Mouse (Mus musculus): ENCODE results near the gene Mrto4.

Gene Mrto4

DNA sequence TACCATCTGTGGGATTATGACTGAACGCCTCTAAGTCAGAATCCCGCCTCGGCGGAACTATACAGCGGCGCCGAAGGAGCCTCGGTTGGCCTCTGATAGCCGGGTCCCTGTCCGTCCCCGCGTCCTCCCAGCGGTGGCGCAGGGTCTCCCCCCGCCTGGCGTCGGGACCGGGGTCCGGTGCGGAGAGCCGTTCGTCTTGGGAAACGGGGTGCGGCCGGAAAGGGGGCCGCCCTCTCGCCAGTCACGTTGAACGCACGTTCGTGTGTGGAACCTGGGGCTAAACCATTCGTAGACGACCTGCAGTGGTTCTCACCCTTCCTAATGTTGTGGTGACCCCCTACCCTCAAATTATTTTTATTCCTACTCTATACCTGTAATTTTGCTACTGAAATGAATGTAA, 14.2 kb downstream of the Mrto4 start:
- DNase-seq: no peak

DNA sequence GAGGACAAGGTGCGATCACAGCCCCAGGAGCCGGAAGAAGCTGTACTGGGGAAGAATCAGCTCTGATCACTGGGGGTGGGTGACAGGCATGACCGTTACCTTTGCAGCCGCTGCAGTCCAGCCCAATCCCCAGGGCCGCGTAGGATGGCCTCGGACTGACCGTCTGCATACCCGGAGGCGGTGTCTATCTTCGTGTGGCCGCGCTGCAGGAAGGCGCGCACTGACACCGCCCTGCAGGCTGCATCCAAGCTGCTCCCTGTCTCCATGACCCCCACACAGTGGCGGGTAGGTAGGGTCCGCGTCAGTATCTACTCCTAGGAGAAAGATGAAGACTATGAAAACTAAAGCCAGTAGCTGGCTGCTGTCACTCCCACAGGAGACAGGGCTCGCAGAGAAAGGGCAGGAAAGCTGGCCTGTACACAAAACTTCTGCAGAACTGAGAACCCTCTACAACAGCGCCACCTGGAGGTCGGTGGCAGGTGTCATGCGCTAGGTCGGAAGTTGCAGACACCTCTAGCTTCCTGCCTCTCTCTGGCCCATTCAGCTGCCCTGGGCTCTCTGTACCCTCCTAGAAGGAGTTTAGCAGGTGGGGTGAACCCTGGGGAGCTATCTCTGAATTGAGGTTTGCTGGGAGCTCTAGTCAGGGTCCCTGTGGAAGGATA, 15.4 kb downstream of the Mrto4 start:
- peak; percentile 81 to 96 for DNase-seq

DNA sequence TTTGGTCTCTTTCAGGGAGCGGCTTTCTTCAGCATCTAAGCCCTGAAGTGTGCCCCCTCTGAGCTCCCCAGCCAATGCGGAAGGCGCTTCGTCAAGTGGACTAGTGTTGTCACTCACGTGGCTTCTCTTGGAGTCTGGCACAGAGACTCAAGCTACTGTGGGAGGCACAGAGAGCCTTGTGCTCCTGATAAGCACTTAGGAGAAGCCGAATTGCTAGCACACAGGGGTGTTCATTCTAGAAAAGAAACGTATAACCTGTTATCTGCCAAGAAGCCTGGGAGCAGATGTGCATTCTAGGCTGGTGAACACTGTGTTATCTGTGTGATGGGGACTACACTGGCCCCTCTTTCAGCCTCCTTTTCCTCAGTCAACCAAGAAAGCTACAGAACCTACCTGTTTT, 16.9 kb downstream of the Mrto4 start:
- DNase-seq: peak in 1 of 2 experiments; percentile 28

DNA sequence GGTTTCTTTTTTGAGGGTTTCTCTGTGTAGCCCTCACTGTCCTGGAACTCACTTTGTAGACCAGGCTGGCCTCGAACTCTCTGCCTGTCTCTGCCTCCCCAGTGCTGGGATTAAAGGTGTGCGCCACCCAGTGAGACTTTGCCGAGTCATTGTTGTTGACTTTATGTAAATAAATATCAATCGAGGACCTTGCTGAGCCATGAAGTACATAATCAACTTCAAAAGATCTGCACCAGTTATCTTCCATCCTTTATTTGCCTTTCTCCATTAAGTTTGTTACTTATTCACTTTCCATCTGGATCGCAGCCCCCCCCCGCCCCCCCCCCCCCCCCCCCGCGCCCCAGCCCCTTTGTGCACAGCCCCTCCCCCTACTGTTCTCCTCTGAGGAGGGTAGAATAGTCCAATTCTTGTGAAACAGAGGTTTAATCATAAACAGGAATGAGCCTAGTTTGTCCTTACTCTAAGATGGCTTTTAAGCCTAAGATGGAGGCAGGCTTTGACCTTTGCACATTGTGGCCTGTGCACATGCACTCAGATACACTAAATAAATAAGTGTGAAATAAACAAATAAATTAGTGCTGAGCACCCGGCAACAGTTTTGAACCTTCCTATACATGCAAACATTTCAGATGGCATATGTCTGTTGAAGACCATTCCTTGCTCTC, 17.6 kb downstream of the Mrto4 start:
- DNase-seq: peak; percentile 45 to 51

DNA sequence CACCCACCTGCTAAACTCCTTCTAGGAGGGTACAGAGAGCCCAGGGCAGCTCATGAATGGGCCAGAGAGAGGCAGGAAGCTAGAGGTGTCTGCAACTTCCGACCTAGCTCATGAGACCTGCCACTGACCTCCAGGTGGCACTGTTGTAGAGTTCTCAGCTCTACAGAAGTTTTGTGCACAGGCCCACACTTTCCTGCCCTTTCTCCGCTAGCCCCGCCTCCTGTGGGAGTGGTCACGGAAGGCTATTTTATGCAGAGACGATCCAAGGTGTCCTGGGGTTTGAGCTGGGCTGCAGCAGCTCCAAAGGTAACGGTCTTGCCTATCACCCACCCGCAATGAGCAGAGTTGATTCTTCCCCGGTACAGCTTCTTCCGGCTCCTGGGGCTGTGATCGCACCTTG, 21.8 kb downstream of the Mrto4 start:
- DNase-seq: peak; percentile 88 to 94

DNA sequence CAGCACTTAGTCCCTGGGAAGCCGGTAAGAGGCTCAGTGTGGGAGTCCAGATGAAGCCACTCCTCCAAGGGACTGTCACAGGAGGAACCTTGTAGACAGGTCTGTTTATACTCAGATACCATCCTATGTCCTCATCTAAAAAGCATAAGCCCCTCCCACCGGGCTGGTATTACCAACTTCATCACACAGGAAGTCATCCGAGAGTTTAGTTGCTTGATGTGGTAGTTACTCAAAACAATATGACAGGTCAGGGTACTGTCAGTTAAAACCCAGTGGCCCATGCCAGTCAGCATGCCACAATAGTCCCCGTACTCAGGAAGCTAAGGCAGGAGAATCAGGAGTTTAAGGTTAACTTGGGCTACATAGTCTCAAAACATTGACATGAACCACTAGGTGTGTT, 32.6 kb downstream of the Mrto4 start:
- DNase-seq: no peak

DNA sequence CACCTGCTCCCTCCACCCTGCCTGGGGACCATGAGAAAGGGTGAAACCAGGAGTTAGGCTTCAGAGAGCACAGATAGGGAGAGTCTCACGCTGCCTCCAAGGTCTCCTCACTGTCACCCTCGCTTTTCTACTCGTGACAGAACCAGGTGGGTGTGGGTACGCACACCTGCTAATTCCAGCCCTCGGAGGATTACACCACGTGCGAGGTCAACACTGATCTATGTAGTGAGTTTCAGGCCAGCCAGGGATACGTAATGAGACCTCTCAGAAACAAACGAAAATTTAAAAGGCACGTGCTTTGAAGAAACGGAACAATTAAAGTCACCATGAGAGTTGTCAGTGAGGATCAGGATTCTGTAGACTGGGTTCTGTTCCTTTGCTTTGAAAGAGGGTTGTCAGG, 33.9 kb downstream of the Mrto4 start:
- no peak for DNase-seq

DNA sequence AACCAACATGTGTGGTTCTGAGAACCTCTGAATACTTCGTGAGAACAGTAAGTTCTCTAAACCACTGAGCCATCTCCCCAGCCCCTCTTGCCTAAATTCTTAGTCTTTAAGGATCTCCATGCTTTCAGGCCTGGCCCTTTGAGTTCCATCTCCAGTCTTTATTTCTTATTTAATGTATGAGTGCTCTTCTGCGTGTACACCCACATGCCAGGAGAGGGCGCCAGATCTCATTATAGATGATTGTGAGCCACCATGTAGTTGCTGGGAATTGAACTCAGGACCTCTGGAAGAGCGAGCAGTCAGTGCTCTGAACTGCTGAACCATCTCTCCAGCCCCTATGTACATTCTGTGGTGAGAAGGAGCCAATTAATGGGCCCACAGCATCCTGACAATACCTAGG, 39.7 kb downstream of the Mrto4 start:
- peak; percentile 39 to 76 for DNase-seq

DNA sequence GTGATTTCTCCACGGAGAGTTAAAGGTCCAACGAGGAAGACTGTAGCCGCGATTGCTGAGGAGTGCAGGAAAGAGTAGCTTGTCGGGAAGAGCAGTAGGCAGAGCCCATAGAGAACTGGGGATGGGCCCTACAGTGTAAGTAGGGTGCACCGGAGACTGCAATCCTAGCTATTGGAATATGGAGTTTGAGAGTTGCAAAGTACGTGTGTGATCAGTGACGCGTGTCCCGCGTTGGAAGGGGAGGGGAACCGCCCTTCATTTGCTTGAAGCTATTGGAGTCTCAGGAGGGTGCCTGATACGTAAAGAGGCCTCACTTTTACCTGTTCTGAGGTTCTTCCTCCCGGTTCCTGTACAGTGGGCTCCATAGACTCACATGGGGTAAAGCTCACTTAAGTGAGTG, 40.7 kb downstream of the Mrto4 start:
- DNase-seq: peak; percentile 30 to 45

DNA sequence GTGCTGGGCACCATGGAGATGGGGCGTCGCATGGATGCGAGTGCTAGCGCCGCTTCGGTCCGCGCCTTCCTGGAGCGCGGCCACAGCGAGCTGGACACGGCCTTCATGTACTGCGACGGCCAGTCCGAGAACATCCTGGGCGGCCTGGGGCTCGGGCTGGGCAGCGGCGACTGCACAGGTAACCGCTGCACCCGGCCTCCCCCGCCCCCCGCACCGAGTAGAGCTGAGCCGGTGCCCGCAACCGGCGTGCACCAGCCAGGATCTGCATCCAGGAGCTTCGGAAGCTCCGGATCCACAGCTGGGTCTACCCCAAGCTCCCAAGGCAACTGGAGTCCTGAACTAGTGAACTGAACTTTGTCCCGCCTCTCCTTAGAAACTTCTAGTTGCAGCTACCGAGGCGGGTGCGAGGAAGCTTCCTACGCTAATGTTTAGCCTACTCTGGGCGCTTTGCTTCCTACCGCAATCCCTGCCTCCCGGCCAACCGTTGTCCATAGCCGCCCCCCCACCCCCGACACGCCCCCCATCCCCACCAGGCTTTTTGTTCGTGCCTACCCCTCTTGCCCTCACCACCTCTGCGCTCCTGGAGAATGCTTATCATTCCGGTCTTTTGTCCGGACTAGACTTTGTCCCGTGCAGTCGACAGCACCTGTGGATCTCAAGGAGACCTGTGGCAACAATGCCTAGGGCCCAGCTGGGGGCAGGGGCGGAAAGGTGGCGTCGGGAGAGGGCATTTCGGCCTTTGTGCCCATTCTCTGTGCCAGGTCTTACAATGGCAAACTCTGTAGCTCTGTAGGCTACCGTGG, 41.3 kb downstream of the Mrto4 start:
- DNase-seq: peak; percentile 66 to 67

DNA sequence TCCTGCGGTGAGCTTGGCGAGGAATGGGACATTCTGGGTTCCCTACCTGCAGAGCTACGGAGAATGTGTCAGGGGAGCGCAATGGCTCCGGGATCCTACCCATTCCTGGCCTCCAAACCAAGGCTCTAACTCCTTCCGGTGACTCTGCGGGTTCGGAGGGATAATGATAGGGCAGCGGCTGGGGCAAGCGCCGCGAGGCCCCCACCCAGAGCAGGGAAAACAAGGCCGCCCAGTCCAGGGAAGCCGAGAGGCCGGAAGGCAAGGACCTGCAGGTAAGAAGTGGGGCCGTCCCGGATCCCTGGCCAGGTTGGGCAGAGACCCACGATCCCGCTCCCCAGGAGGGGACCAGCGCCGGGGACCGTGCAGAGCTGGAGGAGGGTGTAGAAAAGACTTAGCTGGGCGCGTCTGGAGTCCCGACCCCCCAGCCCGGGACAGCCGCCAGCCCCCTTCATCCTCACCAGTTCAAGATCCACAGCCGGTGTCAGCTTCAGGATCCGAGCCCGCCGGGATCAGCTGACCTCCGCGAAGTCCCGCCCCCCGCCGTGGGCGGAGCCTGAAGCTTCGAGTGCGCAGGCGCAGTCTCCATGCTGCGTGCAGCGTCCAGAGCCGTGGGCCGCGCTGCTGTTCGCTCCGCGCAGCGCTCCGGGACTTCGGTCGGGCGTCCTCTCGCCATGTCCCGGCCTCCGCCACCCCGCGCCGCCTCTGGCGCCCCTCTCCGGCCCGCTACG, 42.0 kb downstream of the Mrto4 start, which contains the start of the genes Pqlc2 and Akr7a5:
TSS of gene Pqlc2 (minus strand) at position 538 of the 728 bp plus-strand sequence.
TSS of gene Akr7a5 (plus strand) at position 574 of the 728 bp plus-strand sequence.
- DNase-seq: peak; percentile 98 to 99

DNA sequence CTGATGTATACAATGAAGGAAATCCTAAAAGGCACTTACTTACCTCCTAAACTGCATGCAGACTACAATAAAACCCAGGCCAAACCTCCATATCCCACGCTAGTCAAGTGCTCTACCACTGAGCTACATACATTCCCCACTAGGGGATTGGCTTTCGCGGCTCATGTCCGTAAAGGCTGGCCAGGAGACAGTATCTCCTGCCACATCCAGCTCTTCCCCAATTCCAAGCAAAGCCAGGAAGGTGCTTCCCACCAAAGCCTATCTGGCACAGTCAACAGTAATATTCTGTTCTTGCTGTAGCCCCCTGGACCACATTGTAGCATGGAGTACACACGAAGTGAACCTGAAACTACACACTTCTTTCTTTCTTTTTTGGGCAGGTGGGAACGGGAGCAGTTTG, 42.7 kb downstream of the Mrto4 start:
- no peak for DNase-seq

DNA sequence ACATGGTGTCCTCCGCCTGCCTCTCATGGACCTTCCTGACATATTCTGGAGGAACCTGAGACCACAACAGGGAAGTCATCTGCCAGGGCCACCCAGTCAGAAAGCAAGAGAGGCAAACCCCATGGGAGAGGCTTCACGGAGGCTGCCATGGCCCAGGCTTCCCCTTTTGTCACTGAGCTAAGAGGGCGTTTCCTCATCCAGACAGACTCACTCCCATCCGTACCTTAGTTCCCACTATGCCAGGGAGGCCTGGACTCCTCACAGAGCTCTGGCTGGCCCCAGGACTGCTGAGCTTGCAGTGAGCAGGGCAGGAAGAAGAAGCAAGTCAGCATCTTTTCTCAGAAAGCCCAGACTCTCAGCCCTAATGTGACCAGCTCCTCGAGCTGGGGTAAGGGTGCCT, 44.5 kb downstream of the Mrto4 start:
- peak; percentile 67 to 73 for DNase-seq

DNA sequence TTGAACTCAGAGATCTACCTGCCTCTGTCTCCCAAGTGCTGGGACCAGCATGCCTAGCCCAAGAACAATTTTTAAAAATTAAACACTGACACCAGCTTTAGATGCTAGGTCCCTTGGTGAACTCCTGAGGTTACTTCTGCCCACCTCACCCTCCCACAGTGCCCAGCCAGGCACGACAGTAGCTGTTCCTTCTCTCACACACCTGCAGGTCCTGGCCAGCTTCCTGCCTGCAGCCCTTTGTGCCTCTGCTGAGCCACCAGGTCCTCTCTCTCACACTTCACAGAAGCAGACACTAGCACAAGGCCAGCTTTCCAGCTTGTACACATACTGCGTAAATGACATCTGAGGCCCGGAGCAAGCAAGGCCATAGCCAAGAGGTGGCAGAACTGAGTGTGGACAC, 46.9 kb downstream of the Mrto4 start:
- no peak for DNase-seq

DNA sequence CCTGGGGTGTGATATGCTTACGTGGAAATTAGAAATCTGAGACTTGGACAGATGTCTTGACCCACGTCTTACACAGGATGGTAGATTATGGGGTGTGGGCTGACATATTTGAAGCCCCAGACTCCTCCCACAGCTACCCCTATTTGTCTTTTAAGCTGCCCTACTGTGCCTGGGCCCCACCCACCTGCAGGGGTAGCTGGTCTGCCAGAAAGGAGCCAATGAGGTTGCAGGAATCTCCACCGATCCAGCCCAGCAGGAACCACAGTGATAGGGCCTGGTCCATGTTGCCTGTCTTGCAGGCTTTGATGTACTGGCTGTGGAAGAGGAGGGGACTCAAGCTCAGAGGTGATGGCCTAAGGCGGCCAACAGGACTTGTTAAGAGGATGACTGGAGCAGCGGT, 50.1 kb downstream of the Mrto4 start:
- no peak for DNase-seq

DNA sequence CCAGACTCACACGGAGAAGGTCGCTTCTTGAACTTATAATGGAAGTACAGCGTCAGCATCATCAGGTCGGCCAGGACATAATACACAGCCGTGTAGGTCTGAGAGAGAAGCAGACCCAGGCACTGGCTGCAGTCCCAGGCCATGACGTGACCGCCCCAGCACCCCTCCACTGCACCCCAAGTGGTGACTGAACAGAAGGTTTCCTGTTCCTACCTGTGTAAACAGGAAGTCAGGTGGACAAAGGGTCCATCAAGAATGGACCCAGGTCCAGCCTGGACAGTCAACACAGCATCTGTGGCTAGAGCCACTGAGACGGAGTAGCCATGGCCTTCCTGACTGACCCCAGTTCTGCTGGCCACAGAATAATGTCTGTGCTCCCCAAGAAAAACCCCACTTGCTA, 50.6 kb downstream of the Mrto4 start:
- peak in 1 of 2 experiments; percentile 43 for DNase-seq

DNA sequence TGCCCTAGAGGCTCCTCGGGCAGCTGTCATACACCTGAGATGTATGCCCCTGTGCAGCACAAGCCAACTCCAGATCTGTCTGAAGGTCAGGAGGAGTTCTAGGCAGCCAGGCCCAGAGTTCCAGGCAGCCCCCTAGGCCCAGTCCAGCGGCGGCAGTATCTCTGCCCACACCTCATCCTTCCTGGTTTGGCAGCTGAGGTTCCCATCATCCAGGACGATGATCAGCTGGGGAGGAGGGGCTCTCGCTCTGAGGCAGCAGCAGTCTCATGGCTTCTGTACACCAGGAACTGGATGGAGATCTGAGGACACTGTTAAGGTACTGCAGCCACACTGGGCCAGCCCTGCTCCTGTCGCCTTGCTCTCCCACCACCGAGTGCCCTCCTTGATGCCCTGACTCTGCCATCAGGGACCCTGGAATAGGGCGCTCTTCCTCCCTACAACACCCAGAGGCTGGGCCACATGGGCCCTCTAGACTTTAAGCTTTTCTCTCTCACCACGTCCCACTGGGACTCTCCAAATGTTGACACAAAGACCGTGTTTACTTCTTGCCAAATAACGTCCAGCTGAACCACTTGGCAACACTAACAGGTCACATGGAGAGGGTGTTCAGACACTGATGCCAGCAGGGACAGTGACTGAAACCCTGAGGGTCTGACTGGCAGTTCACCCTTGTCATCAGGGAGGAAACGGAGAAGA, 53.6 kb downstream of the Mrto4 start:
- DNase-seq: no peak

DNA sequence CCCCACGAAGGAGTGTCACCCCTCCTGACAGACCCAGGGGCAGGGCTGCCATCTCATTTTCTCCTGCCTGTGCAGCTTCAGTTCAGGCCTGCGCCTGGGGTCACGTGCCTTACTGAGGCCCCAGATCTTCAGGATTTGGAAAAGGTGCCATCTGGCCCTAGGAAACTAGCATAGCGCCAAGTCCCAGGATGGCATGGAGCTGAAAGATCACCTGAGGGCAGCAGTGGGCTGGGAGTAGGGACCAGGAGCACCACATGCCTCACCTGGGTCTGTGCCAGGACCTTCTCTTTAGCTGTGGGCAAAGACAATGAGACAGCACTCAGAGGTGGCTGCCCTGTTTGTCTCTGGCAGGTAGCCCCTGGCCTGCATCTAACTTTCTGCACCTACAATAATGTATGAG, 54.8 kb downstream of the Mrto4 start:
- DNase-seq: peak; percentile 76 to 84

Data from kidney, postnatal 36 days (tissue).